Comparison of ENCODE assay signal across 17 mouse cellular contexts in genomic region chr11:53144506-53144905, GRCm38 (mm10).
"Had no signal": no experiment of that assay in that cellular context is flagged by ENCODE, and none has a peak within 500 bp of the region (broad histone marks: within the 10 kb centered on the region; RNA-seq: fewer than 3 reads in every experiment).

No protein-coding gene starts in this region.

- H3K27ac ChIP-seq: midbrain, embryonic 10.5 days; midbrain, embryonic 12.5 days; neural tube, embryonic 13.5 days; neural tube, embryonic 15.5 days; stomach, embryonic 15.5 days; stomach, postnatal 0 days had no signal

- H3K4me2 ChIP-seq: lung, embryonic 14.5 days; midbrain, embryonic 12.5 days; neural tube, embryonic 13.5 days; neural tube, embryonic 15.5 days; stomach, embryonic 15.5 days had no signal

- ATAC-seq: midbrain, embryonic 16.5 days had no signal

- H3K27me3 ChIP-seq: midbrain, embryonic 12.5 days; neural tube, embryonic 13.5 days; stomach, embryonic 15.5 days had no signal

- H3K4me1 ChIP-seq: stomach, embryonic 15.5 days had no signal

- H3K9ac ChIP-seq: lung, embryonic 14.5 days; midbrain, embryonic 12.5 days; neural tube, embryonic 13.5 days; neural tube, embryonic 15.5 days; stomach, embryonic 15.5 days had no signal

- H3K36me3 ChIP-seq: midbrain, embryonic 10.5 days; midbrain, embryonic 12.5 days; neural tube, embryonic 13.5 days; neural tube, embryonic 15.5 days; stomach, embryonic 15.5 days had no signal

- H3K4me3 ChIP-seq: midbrain, embryonic 10.5 days; midbrain, embryonic 12.5 days; myocyte; neural tube, embryonic 13.5 days; neural tube, embryonic 15.5 days; stomach, embryonic 15.5 days had no signal

- H3K9me3 ChIP-seq: midbrain, embryonic 10.5 days; midbrain, embryonic 12.5 days; neural tube, embryonic 13.5 days; neural tube, embryonic 15.5 days; stomach, embryonic 15.5 days had no signal

- DNase-seq: lung, embryonic 14.5 days; lung, postnatal 10 days; lung, postnatal 4 days; midbrain, embryonic 14.5 days; retina, postnatal 1 day; right cerebral cortex, adult 18-20 months; thymus, adult 2 months; thymus, postnatal 25 days; thymus, postnatal 4 days had no signal
